Mouse (Mus musculus): ENCODE measurements around the gene Phtf1.

The Phtf1 gene

DNA sequence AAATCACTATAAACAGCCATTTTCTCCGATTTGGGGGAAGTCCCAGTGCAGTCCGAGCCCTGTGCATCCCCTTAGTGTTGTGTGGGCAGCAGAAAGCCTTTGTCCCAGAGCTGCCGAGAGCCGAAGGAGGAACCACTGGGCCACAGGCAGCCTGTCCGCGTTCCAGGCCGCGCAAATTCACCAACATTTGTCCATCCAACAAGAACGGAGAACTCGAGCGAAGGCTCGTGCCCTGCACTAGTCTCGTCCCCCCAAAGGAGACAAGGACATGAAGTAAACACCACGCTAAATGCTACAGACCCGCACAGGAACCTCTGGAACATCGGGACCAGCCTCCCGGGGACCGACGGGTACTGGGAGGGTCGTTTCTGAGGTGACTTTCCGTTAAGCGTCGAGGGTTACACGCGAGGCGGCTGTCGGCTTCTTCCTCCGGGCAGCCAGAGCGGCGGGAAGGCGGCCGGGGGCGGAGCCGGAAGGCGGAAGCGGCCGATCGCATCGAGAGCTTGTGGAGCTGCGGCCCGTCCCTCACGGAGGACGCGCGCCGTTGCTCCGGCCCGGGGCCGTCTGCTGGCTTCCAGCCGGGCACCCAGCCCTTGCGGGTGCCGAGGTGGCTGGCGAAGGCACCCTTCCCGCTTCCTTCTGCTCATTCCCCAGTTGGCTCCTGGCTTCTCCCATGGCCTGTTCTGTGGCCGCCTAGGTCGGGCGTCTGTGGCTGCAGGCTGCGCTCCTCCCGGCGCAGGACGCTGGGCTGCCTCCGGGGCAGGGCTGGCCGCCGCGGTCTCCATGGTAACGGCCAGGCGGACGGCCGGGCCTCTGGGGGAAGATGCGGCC is at the start of gene Phtf1:
Gene Phtf1 (plus strand): TSS at position 250 of the 831 bp plus-strand sequence.
- peak; percentile 89 to 94 for DNase-seq

GRCm38 (mm10) chr3:103920094-103920493 is 47.8 kb upstream of the Phtf1 start:
- DNase-seq: no peak

DNA sequence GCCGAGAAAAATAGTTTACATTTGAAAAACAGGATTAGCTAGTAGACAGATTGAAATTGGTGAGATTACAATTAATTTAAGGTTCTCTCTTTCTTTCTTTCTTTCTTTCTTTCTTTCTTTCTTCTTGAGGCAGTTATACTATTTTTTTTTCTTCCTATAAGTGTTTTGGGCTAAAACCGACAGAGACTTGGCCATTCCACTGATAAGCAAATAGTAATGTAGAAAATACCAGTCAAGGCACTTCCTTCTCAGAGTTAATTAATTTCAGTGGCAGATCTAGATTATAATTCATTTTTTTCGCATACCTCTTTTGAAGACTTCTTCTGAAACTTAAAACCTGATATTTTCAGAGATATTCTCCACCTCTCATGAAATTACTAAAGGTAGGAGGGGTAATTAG is 42.6 kb upstream of the Phtf1 start:
- DNase-seq: no peak

DNA sequence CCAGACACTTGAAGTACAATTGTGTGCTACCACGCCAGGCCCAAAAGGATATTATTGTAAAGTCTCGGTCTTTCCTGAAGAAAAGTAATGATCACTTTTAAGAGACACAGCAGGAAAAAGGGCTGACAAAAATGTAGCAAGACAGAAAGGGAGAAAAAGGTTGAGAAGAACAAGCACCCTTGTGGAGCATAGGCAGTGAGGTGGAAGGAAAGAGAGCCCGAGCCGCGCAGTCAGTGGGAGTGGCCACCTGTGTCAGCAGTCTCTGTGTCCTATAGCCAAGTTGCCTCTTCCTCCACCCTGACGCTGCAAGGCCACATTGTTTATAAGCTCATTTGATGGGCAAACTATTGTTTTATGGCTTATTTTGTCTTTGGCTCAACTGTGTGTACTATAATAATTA is 40.4 kb upstream of the Phtf1 start:
- DNase-seq: peak; percentile 16 to 39

DNA sequence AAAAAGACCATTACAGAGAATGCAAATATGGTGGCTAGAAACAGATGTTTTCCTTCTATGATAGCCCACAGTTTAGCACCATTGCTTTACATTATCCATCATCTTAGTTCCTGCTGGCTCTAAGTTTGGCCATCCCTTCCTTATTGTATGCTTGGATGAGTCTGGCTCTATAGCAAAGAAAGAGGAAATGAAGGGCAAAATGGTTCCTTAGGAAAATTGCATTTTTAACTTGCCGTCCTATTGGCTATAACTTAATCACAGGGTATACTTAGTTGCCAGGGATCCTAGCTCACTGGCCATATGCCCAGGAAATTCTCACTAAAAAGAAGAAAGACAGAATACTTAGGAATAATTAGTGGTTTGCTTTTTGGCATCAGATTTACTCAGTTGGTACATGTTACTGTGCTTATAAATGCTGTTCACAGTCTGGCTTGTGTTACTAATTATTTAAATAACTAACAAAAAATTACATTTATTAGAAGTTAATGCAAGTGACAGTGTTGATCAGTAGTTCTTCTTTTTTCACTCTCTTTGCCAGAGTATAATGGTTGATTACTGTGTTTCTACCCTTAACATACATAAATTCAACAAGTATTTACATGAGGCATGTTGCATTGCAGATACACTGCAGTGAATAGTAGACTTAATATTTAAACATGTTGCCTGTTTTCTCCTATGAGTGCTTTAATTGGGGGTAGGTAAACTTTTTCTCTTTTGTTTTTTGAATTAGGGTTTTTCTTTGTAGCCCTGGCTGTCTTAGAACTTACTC is 22.9 kb upstream of the Phtf1 start:
- no peak for DNase-seq

GRCm38 (mm10) chr3:103948666-103949065 is 19.2 kb upstream of the Phtf1 start:
- DNase-seq: no peak

- DNase-seq: no peak
These were observed 7.3 kb upstream of the Phtf1 start for GRCm38 (mm10) chr3:103960622-103961021.

GRCm38 (mm10) chr3:103967231-103967630 is 679 bp upstream of the Phtf1 start:
- DNase-seq: no peak

DNA sequence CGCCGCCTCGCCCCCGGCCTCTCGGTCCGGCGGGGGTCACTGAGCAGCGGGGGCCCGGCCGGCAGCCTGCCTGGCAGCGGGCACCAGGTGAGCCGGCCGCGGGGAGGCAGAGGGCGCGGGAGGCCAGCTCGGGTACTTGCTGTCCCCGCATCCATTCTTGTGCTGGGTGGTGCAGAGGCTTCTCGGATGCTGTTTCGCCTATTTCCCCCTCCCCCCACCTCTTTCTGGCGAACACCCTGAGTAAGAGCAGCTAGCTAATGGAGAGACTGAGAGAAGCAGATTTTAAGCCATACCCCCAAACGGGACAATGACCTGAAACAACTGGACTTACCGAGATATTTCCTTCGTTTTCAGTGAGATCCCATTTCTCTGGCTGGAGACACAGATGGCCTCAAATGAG is 791 bp downstream of the Phtf1 start:
- DNase-seq: no peak

- DNase-seq: no peak
These were observed 3.2 kb downstream of the Phtf1 start for GRCm38 (mm10) chr3:103971157-103971556.

DNA sequence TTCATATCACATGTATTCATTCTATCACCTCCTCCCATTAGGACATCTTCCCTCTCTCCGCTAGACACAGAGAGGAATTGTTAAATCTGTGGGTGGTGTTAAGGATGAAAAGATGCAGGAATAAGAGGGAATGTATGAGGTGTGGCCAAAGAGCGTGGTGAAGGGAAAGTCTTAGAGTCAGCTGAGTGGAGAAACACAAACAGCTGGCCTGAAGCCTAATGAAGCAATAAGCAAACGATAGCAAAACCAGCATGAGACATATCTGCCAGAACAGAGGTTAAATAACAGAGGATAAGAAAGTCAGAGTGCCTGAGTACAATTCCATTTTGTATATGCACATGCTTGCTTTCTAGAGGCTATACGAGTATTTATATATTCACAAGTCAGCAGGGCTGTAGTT is 16.6 kb downstream of the Phtf1 start:
- DNase-seq: no peak

- no peak for DNase-seq
These were observed 17.3 kb downstream of the Phtf1 start for GRCm38 (mm10) chr3:103985194-103985593.

GRCm38 (mm10) chr3:103987831-103988432 is 20.0 kb downstream of the Phtf1 start:
- no peak for DNase-seq

DNA sequence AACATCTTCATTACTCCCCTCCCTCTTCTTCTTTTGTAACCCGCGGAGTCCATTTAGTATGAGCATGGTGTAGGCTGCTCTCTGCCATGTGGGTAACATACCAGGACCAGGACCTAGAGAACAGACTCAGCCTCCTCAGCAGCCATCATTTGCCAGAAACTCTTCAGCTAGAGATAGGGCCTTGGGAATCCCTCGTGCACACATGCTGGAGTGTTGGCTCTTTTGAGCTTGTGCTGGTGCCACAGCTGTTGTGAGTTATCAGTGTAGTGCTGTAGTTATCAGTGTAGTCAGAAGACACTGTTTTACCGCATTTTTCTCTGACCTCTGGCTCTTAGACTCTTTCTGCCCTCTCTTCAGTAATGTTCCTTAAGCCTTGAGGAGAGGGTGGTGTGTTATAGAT is 21.4 kb downstream of the Phtf1 start:
- DNase-seq: no peak

DNA sequence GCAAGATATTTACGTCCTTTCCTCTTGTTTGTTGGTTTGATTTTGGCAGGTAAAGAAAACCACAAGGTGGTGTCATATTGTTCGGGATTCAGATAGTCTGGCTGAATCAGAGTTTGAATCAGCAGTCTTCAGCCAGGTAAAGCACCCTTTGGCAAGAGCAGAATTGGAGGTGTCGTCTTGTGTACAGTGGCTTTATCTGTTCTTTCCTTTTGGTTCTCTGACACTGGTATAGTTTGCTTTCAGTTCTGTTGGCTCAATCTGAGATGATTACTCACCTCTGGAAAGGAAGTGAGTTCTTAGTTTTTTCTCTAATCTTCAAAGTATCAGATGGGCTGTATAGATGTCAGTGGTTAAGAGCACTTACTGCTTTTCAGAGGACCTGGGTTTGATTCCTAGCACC is 23.4 kb downstream of the Phtf1 start:
- DNase-seq: no peak

- no peak for DNase-seq
These were observed 30.8 kb downstream of the Phtf1 start for GRCm38 (mm10) chr3:103998724-103999123.

GRCm38 (mm10) chr3:104006896-104007466 is 39.1 kb downstream of the Phtf1 start:
- DNase-seq: no peak

- DNase-seq: peak; percentile 45 to 51
These were observed 39.6 kb downstream of the Phtf1 start for GRCm38 (mm10) chr3:104007479-104007878.

GRCm38 (mm10) chr3:104009924-104010662 is 42.2 kb downstream of the Phtf1 start:
- no peak for DNase-seq

DNA sequence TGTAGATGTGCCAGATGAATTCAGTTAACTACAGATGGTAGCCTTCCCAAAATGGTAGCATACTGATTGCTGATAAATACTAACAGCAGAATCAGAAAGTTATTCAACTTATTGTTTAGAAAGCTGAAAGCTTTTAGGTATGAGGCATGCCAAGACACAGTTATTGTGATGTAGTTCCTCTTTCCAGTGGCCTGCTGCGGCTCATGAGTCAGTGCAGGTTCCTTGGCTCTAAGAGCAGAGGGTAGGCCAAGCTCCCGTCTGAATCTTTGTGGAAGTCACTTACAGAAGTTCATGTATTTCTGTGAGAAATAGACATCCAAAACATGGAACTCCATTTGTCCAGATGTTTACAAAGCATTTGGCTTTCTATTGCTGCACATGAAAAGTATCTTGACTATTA is 44.1 kb downstream of the Phtf1 start:
- DNase-seq: no peak

- no peak for DNase-seq
These were observed 50.0 kb downstream of the Phtf1 start for GRCm38 (mm10) chr3:104017931-104018330.

DNA sequence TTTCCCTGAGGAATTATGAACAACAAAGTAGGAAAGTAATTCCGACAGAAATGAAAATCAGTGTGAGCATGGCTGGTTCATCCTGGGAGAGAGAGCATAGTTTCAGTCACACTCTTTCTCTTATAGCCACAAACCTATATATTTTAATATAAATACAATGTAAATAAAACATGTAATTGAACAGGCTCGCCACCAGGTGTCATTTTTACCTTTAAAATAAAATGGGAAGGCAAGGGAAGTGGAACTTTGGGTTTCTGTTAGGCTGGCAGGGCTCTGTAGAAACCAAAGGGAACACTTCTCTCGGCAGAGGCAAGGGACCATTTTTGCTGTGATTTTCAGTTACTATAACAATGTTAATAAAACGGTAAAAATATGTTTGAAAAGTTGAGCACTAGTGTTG is 51.5 kb downstream of the Phtf1 start:
- DNase-seq: peak in 1 of 2 experiments; percentile 7

- no peak for DNase-seq
These were observed 52.2 kb downstream of the Phtf1 start for GRCm38 (mm10) chr3:104020101-104020500.
